Mouse (Mus musculus) layer of hippocampus, adult 18-20 months (tissue): ENCODE data around the gene Orai1. TPM values are rescaled to one million over a fixed set of nuclear protein-coding genes. Genes with fewer than 3 reads are reported as not detected.
A peak's percentile ranks its signal among the peaks of the same experiment; 100 is the strongest.

Experiments
- DNase-seq, 2 experiments: peaks; one replicate each; pipeline ENCODE4 v3.0.0; 2022; ENCODE audit warnings: low spot score in 2 of 2
- total RNA-seq, 2 experiments: library from RNA; stranded (reverse); gene quantifications; 2 replicates each; pipeline ENCODE4 v1.2.3; 2021

Orai1 gene
- total RNA-seq, 2 experiments from 2014 or later: 11.2 to 11.9 TPM

DNA sequence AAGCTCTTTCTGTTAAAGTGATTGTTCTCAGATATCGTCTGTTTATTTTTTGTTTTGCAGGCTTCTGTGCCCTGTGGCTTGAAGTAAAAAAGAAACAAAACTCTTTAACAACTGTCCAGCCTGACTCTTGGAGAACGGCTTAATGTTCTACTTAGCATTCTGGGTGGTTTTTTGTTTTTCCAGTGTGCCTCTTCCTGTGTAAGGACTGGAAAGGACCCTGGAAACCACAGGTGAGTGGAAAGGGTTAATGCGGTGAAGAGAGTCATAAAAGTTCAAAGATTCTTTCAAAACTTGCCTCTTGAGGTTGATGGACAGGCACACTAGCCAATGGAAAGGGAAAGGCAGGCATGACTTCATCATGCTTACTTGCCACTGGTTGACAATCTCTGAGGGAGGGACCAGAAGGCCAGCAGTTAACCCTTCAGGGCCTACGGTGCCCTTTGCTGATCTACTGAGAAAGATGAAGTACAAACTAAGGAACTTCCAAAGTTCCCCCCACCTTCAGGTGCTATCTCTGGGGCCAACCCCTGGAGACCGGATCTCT, 20.5 kb upstream of the Orai1 start:
- DNase-seq: peak; percentile 55 to 87

DNA sequence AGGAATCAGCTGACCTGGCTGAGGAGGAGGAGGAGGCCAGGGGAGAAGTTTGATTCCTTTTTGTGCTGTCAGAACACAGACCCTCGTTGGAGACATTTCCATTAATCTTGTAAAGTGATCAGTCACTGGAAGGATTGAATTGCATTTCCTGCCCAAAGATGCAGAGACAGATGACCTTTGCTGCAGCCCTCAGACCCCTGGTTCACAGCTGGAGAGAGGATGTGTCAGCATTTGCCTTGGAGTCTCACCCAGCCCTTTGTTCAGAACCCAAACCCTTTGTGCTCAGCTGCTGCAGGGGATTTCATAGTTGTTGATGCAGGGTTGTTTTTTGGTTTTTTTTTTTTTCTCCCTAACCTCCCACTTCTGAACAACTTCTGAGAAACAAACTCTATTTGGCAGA, 20.0 kb upstream of the Orai1 start:
- no peak for DNase-seq

DNA sequence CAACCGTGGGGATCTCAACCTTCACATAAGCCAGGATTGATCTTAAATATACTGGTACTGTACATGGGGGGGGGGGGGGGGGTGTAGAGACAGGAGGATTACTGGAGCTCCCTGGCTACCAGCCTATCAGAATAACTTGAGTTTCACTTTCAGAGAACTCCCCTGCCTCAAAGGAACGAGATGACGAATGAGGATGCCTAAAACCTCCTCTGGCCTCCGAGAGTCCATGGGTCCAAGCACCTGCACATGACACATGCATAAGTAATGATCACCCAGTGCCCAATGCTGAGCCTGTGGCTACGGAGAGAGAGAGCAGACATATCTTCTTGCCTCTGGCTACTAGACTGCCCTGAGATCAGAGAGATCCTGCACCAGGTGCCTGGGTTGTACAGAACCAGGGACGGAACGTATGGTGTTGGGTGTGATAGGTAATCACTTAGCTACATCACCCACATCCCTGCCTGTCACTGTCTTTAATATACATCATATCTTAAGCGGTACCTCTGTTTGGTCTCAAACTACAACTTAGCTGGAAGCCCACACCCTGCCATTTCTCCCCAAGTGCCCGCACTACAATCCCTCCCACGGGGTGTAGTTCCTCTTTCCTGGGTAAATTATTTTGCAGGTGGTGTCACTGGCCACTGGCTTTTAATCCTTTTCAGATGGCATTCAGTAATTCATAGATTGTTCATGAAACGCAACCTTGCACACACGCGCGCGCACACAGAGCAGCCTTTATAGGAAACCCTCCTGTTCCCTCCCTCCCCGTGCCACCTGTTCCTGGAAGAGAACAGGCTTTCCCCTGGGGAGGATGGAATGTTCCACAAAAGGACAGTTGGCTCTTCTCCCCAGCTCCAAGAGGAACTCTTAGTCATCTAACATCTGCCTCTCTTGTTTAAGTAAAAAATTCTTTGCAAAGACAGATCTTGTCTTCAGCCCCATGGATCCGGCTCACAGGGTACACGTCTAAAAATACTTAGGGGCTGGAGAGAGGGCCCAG, 17.4 kb upstream of the Orai1 start:
- DNase-seq: peak; percentile 71 to 77

DNA sequence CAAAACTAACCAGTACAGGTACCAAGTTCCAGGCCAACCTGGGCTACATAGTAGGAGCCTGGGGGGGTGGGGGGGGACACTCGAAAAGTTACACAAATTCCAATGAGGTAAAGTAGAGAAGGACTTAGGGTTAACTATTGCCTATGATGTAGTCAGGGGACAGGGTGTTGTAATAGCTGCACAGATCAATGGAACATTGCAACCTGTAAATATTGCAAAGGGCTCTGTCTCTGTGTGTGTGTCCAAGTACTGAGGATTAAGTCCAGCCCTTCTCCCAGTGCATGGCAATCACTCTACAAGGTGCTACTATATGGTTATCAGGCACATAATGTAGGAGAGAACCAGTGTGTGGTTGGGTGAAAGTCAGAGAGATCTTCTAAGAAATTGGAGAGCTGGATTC, 14.0 kb upstream of the Orai1 start:
- no peak for DNase-seq

DNA sequence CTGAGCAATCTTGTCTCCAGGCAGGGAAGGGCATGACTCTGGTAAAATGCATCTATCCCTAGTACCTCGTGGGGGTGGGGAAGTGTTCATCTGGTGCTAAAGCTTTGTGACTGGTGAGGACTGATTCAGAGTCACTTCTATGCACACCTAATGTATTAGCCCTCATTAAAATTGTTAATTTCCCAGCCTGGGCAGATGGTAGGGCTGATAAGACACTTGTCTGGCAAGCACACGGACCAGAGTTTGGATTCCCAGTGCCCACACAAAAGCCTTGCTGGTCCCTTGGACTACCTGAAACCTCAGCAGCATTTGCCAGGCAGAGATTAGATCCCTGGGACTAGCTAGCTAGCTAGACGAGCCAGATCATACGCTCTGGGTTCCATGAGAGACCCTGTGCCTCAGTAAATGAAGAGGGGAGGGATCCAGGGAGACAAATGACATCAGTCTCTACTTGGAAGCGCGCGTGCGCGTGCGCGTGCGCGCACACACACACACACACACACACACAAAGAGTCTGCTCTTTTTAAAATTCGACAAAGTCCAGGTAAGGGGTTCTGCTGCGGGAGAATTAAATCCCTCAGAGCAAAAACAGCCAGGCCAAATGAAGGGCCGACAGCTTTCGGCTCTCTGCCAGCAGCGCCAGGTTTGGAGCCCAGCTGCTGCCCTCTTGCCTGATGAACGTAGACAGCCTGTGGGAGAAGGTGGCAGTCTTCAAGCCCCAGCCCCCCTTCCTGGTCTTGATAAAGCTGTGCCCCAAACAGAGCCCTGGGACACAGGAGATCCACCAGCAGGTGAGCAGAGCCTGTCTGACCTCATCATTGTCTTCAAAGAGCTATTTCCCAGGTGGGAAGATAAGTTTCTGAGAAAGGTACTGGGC, 8.9 kb upstream of the Orai1 start:
- DNase-seq: no peak

DNA sequence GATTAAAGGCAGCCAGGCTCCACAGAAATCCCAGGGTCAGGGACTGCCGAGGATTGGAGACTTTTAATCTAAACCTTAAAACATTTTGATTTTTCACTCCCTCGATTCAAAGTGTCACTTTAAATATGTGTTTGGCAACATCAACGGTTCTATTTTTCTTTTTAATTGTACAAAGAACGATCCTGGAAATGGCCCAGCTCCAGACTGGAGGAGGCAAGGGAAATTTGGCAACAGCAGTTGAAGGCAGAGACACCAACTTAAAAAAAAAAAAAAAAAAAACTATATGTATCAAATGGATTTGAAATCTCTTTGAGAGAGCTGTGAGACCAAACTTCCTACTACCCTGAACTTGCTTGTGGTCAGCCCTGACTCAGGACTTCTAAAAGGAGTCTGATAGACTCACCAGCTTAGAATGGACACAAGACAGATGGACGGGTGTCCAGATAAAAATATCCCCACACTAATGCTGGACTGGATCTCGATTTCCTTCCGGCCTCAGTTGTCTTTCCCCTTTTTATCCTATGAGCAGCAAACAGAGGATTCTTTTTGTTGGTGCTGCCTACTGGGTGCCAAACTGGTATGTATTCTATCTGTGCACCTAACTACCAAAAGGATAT, 5.9 kb upstream of the Orai1 start:
- peak in 1 of 2 experiments; percentile 77 for DNase-seq

DNA sequence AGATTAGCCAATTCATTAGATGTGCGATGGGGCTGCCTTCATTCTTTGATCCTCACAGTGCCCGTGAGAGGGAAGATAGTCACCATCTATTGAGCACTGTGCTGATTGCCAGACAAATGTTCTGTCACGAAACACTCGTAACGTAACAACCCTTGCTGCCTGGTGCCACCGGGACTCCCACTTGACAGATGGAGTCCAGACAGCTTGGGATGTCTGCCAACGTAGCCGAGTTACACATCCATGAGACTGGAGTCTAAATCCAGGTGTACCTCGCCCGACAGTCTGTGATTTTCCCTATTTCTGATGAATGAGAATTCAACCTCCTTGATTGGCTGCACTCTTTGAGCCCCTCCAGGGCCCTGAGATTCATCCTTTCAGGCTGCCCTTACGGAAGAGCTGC, 5.0 kb upstream of the Orai1 start:
- DNase-seq: peak in 1 of 2 experiments; percentile 64

DNA sequence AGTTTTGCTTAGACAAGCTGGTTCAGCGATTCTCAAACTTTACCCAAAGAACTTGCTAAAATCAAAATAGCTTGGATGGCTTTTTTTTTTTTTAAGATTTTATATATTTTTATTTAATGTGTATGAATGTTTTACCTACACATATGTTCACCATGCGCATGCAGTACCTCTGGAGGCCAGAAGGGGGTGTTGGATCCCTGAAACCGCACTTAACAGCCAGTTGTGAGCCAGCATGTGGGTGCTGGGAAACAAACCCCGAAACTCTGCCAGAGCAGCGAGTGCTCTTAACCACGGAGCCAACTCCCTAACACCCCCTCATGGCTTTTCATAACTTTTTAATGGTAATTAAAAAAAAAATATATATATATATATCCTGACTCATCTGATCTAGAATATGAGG, 4.1 kb upstream of the Orai1 start:
- DNase-seq: no peak

DNA sequence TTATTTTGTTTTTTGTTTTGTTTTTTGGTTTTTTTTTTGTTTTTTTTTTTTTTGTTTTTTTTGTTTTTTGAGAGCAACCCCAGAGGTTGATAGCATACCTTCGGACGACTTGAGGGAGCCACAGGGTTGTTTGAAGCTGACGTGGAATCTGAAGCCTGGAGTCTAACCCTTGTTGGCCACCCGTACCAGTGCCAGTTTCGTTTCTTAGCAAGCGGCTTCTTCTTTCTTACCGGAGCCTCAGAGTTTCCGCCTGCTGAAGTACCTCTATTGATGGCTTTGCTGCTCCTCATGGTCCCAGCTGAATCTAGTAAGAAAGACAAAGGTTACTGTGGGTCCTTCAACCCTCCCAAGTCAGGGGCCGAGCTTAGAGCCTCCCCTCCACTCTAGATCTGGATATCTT, 3.2 kb upstream of the Orai1 start:
- DNase-seq: no peak

DNA sequence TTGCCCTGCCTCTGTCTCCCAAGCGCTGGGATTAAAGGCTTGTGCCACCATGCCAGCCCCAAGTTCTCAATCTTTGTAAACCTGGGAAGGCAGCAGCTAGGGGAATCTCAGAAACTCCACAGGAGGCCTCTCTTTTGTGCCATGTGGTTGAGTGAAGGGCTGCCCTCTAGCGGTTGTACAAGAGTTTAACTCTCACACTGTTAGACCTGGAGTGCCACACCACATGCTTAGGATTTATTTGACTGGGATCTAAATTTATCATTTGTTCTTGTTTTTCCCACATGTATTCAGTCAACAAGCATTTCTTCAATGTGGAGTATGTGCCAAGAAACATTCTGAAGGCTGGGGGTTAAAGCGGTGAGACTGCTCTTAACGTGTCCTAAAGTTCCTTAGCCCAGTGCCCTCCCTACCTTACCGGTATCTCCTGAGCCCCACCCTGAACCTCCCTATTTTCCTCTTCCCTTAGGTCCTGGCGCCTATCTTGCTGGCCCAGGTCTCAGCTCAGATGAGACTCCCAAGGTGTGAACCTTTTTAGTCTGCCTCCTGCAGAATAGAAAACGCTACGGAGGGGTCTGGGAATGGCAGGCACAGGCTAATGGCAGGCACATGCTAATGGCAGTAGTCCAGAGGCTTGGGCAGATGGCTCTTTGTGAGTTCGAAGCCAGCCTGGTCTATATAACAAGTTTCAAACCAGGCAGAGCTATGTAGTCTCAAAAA, 1.1 kb upstream of the Orai1 start:
- peak; percentile 62 to 83 for DNase-seq

DNA sequence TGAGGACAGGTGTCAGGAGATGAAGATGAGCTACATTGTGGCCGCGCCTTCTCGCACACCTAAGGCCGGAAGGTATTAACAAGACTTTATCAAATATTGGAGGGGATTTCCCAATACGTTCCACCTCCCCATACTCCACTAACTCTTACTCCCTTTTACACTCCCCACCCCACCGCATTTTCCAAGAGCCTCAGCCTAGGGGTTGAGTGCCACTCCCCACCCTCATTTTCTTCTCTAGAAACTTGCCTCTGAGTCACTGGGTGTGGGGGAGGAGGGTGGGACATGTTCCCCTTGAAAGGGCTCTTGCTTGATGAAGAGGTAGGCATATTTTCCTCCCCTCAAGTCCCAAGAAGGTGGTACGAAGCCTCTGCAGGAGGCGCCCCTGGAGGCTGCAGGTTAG, 1.0 kb downstream of the Orai1 start:
- DNase-seq: no peak

DNA sequence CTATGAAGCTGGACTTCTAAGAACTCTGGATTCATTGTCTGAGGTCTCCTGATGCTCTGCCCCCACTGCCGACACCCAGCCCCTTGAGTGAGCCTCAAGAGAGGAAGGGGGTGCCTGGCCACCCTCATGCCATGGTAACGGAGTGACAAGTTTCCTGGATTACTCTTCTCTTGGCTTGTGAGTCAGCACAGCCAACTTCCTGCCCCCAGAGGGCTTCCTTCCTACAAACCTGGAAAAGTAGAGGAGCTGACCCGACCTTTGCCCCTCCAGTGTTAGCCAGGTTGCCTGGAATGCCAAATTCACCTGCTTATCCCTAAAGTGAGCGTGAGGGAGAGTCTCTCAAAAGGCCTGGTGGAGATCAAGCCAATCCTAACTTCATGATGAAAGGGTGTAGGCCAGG, 2.6 kb downstream of the Orai1 start:
- DNase-seq: no peak

DNA sequence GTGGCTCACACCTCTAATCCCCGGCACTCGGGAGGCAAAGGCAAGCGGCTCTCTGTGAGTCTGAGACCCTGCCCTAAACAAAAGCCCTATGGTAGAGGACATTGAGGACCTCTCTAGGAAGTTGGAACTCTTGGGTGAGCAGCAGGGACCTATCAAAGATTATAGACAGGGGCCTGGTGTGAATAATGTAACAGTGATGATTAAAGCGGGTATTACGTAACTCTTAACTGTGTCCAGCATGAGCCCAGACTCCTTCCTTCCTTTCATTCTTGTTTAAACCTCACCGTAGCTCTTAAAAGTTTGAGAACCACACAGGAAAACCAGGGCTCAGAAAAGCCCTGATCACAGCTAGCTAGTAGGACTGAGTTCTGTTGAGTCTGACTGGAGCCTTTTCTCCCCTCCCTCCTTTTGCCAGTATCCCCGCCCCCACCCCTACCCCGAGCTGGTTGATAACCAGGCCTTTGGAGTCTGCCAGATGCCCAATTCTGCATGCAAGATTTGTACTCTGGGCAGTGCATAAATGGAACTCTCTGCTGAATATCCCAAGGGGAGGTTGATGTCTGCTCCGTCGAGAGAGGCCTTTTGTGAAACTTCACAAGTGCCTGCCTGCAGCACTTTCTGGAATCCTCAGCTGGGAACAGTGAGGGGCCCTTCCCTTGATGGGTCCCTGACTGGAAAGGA, 4.6 kb downstream of the Orai1 start:
- no peak for DNase-seq

DNA sequence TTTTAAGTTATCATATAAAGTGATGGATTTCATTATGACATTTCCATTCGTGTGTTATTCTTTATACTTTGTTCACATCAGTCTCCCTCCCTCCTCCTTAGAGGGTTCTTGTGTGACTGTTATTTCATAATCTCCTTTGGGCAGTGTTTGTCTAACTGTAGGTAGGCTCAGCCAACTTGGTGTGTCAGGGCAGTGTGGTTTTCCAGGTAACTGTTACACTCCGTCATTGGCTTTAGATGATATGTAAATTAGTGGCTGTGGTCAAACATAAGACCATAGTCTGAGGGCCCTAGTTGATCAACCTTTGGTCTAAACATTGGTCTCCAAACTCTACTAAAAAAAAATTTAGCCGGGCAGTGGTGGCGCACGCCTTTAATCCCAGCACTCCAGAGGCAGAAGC, 5.6 kb downstream of the Orai1 start:
- DNase-seq: no peak

DNA sequence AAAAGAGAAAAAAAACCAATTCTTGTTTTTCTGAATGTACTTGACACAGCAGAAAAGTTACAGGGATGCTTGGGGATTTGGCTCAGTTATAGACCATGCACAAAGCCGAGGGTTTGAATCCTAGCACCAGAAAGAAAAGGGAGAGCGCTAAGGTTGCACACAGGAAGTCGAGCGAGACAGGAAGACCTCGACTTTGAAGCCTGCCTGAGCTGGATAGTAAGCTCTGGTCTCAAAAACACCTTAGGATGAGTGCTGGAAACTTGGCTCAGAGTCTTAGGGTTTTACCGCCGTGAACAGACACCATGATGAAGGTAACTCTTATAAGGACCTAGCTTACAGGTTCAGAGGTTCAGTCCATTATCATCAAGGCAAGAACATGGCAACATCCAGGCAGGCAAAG, 6.6 kb downstream of the Orai1 start:
- no peak for DNase-seq

DNA sequence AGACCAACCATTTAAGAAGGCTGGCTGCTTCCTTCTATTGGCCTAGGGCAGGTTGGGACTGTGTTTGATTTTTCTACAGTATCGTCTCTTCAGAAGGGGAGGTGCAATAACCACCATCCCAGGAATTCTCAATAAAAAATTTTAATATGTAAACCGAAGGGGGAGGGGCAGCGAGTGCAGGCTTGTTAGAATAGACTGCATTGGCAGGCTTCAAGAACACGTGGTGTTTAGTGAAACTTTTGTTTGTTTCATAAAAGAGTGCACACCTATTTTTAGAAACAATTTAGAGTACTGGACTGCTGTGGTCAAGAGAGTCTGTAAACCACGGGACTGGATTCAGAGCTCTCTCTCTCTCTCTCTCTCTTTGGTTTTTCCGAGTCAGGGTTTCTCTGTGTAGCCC, 8.2 kb downstream of the Orai1 start:
- DNase-seq: no peak

DNA sequence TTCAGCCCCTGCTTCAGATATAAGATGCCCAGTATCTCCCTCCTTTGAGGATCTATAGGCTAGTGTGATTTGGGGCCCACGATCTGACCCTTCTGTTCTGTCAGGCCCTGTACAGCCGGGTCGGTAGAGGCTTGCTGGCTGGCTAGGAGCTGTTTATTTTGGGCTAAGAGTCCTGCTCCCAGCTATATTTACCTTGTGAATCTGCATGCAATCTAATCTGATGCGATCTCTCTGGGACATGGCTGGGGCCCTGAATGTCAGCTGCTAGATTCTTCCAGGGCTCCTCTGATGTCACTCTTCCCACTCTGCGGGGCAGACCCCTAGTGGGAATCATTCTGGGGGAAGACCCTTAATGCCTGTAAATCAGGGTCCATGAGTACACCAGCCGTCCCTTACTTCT, 9.4 kb downstream of the Orai1 start:
- DNase-seq: no peak

DNA sequence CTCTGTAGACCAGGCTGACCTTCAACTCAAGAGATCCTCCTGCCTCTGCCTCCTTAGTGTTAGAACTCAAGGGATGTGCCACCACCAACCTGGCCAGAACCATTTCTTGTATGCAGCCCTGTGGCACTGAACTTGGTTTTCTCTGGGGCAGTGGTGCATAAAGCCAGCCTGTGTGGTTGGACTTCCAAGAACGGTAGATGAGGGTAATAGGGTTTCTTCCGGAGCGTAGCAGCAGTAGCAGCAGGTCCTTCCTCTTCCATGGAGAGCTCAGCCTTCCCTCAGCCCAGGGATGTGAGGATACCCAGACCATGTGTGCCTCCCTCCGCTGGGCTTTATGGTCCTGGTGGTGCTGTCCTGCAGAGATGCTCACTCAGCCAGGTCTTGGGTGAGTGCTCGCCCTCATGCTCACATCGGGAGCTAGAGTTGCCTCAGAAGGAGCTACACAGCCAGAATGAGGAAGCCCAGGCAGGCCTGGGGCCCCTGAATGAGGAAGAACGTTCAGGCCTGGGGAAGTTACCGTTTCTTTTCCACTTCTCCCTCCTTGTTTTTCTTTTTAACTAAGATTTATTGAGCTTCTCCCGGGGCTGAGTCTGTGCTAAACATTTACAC, 10.2 kb downstream of the Orai1 start:
- DNase-seq: no peak

DNA sequence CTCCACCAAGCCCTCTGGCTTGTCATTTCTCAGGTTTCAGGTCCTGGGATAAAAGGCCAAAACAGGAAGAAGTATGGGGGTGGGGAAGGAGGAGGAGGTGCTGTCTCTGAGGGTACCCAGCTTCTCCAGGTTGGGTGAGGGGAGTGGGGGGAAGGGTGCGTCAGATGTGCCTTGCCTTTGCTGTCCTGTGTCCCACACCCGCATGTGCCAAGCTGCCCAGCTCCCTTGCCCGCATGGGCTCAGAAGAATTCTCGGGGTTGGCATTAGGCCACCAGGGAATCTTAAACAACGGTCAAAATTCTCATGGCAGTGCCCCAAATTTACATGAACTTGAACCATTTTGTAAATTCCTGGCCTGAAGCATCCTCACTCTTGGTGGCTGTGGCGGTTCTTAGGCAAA, 11.5 kb downstream of the Orai1 start:
- DNase-seq: no peak

DNA sequence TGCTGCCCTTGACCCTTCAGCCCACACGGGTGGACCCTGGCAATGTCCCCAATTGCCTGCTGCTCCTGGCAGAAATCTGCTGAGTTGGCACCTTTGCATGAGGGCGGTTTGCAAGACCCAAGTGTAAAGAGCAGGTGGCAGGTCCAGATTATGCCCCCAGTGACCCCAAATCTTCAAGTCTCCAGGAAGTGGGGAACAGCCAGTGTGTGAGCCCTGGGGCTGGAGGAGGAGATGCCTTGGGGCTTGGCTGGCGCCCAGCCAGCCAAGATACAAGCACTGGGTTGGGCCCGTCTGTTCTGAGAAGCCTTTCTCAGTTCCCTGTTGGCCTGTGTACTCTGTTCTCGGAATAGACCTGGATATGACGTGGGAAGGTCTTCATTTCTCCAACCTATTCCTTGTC, 12.6 kb downstream of the Orai1 start:
- no peak for DNase-seq
